8 mouse cellular contexts compared by ENCODE assay signal in genomic region chrX:102188712-102189497, GRCm38 (mm10). TPM values are rescaled to one million over a fixed set of nuclear protein-coding genes. Genes with fewer than 3 reads are reported as not detected.
DNase-seq lines count a peak whose midpoint lies in the region; ATAC-seq lines count a peak whose summit lies in the region.

Rps4x (minus strand) TSS chrX:102189394.

- DNase-seq in CD8-positive naive resting alpha-beta T cell, adult 2 months (ENCODE audit: low read depth in 2 of 2, low spot score in 2 of 2) = peak; percentile 69 to 77
- peak; percentile 61 for DNase-seq in c-Kit-positive CD71-negative TER-119-negative erythroid progenitor cells, embryonic 14.5 days (ENCODE audit: low read depth)
- peak; percentile 80 for DNase-seq in forebrain, embryonic 10.5 days (ENCODE audit: extremely low spot score, low spot score)
- peak; percentile 87 for DNase-seq in kidney, postnatal 14 days
- peak; percentile 89 for DNase-seq in naive thymus-derived CD4-positive, alpha-beta T cell, adult 2 months (ENCODE audit: low read depth)
- peak; percentile 87 for DNase-seq in splenic B cell, adult 2 months (ENCODE audit: low read depth, low spot score)

- peak within 1 kb of the TSS; percentile 94 for H3K27ac ChIP-seq in forebrain, embryonic 10.5 days
- H3K27ac ChIP-seq in heart, embryonic 14.5 days (replicated peaks in 1 of 2; ENCODE audit: control insufficient read depth in 1 of 2, insufficient read depth in 1 of 2, low read depth in 2 of 2, low read length in 2 of 2) = peak within 1 kb of the TSS; percentile 76 to 79
- peak within 1 kb of the TSS; percentile 80 for H3K27ac ChIP-seq in liver, embryonic 12.5 days

- peaks cover 41% of the 10 kb centered on the region for H3K36me3 ChIP-seq in forebrain, embryonic 10.5 days (replicated peaks)
- peaks cover 40% of the 10 kb centered on the region for H3K36me3 ChIP-seq in heart, embryonic 14.5 days (ENCODE audit: control insufficient read depth, insufficient read depth, low read length)
- H3K36me3 ChIP-seq in liver, embryonic 12.5 days = peaks cover 41% of the 10 kb centered on the region
- H3K36me3 ChIP-seq in splenic B cell, adult 2 months (ENCODE audit: control insufficient read depth, insufficient read depth, low read length, poor library complexity, severe bottlenecking) = peaks cover 6% of the 10 kb centered on the region; the same call in 1 of the 2 replicates

- peaks cover 22% of the 10 kb centered on the region for H3K4me1 ChIP-seq in forebrain, embryonic 10.5 days
- H3K4me1 ChIP-seq in heart, embryonic 14.5 days (ENCODE audit: control insufficient read depth in 2 of 2, insufficient read depth in 2 of 2, low read length in 2 of 2) = no peaks in the 10 kb centered on the region
- 0 out of 2 replicates have a peak, but pooled peaks cover 13% of the 10 kb centered on the region for H3K4me1 ChIP-seq in liver, embryonic 12.5 days

- peak within 1 kb of the TSS; percentile 85 for H3K9ac ChIP-seq in heart, embryonic 14.5 days (ENCODE audit: low read length)
- peak within 1 kb of the TSS; percentile 74 for H3K9ac ChIP-seq in liver, embryonic 12.5 days

- H3K9me3 ChIP-seq in forebrain, embryonic 10.5 days = no peaks in the 10 kb centered on the region
- H3K9me3 ChIP-seq in heart, embryonic 14.5 days (ENCODE audit: control insufficient read depth, low read length) = no peaks in the 10 kb centered on the region
- no peaks in the 10 kb centered on the region for H3K9me3 ChIP-seq in liver, embryonic 12.5 days (replicated peaks)

- peak; percentile 83 for ATAC-seq in heart, embryonic 14.5 days (ENCODE audit: insufficient number of reproducible peaks, insufficient read depth, low FRiP score, low read depth)
- peak; percentile 85 for ATAC-seq in liver, embryonic 12.5 days

- WGBS in forebrain, embryonic 10.5 days = 14% methylated on average over 37 of the region's 37 CpGs
- 21% methylated on average over 37 of the region's 37 CpGs for WGBS in heart, embryonic 14.5 days
- 13% methylated on average over 37 of the region's 37 CpGs for WGBS in liver, embryonic 12.5 days (ENCODE audit: insufficient replicate concordance)

- peak within 1 kb of the TSS; percentile 68 for H3K4me3 ChIP-seq in forebrain, embryonic 10.5 days
- peak within 1 kb of the TSS; percentile 54 to 56 for H3K4me3 ChIP-seq in heart, embryonic 14.5 days (ENCODE audit: control insufficient read depth in 1 of 2, insufficient read depth in 1 of 2, low read depth in 1 of 2, low read length in 2 of 2)
- H3K4me3 ChIP-seq in liver, embryonic 12.5 days = peak within 1 kb of the TSS; percentile 66

- H3K4me2 ChIP-seq in heart, embryonic 14.5 days (ENCODE audit: low read length) = peak within 1 kb of the TSS; percentile 72
- peak within 1 kb of the TSS; percentile 68 for H3K4me2 ChIP-seq in liver, embryonic 12.5 days

- H3K27me3 ChIP-seq in forebrain, embryonic 10.5 days (ENCODE audit: poor library complexity, severe bottlenecking) = peaks cover 53% of the 10 kb centered on the region
- H3K27me3 ChIP-seq in heart, embryonic 14.5 days (ENCODE audit: control insufficient read depth, insufficient read depth, low read length) = no peaks in the 10 kb centered on the region
- H3K27me3 ChIP-seq in liver, embryonic 12.5 days (replicated peaks) = peaks cover 15% of the 10 kb centered on the region; the same call in 1 of the 2 replicates
- no peaks in the 10 kb centered on the region for H3K27me3 ChIP-seq in splenic B cell, adult 2 months (ENCODE audit: control insufficient read depth, insufficient read depth, low read length, poor library complexity, severe bottlenecking)

RNA-seq across cellular contexts. Expression of gene Rps4x, which starts in this region (rescaled TPM):
- 716 and 744 TPM in 2 replicates for polyA plus RNA-seq in forebrain, embryonic 10.5 days (2016; fragmentation: Nextera tagmentation; extraction: Ambion mirVana)
- 544 and 601 TPM in 2 replicates for polyA plus RNA-seq in heart, embryonic 14.5 days (2014; fragmentation: Nextera tagmentation; extraction: Ambion mirVana)
- 627 and 649 TPM in 2 replicates for polyA plus RNA-seq in liver, embryonic 12.5 days (2016; fragmentation: Nextera tagmentation; extraction: Ambion mirVana)

Comparison
In these comparisons a context has a peak if more than half of its experiments do, and no peak if none do; other contexts are left out.
1. Peak in every context shown above with its lines: DNase-seq, ATAC-seq, H3K4me3 ChIP-seq and H3K27ac ChIP-seq.